Mouse (Mus musculus): ENCODE measurements at regions not wholly inside any gene's neighbourhood (a gene's known extent, or its start where the extent isn't known, plus 50 kb on each side); places are given as distances from the start of the nearest gene placed in this dataset.

DNA sequence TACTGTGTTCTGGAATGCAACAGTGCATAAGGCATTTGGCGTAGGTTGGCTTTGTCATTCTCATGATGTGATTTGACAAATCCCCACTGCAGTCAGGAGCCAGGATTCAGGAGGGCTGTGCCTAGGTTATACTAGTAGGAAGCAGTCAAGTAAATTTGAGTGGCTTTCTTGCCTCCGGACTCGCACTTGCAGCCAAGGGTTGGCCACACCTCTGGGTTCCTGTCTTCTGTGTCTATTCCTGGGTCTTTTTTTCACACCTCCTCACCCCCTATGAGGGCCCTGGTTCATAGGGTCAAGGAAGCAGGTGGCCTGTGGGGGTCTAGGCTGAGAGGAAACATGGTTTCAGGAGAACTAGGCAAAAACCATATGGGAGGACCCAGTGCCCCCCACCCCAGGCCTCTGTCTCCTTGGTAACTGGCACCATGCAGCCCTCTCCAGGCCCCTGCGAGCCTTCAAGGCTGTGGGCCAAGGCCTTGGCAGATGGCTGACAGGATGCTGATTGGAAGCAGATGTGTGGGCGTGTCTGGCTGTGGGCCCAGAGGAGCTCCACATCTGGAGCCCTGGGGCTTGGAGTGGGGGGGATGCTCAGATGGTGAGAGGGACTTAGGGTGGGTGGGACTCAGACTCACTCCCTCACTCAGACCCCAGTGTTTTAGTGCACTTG lies 195.7 kb downstream of the Rgs3 start:
- Histone ChIP-seq H3K4me2 (no peak overlapping the region), H3K27me3 (ENCODE audit: control insufficient read depth, insufficient read depth, low read length) (no peaks in the 10 kb centered on the region), H3K9ac (ENCODE audit: low read depth, low read length) (no peak overlapping the region), H3K27ac (ENCODE audit: low read depth, low read length) (0 out of 2 replicates have a peak overlapping the region, but pooled peaks have one; percentile 16), H3K4me3 (ENCODE audit: low read depth, low read length) (no peak overlapping the region), H3K9me3 (replicated peaks; ENCODE audit: control insufficient read depth, low read length) (no peaks in the 10 kb centered on the region), H3K4me1 (ENCODE audit: control insufficient read depth, insufficient read depth, low read length) (peaks cover 34% of the 10 kb centered on the region), H3K36me3 (ENCODE audit: control insufficient read depth, insufficient read depth, low read length) (no peaks in the 10 kb centered on the region)
- peak; percentile 69 for ATAC-seq (replicated peaks; ENCODE audit: insufficient number of reproducible peaks, low FRiP score, low TSS enrichment)
- 35% methylated on average over 5 of the region's 5 CpGs for WGBS (ENCODE audit: insufficient replicate concordance)

DNA sequence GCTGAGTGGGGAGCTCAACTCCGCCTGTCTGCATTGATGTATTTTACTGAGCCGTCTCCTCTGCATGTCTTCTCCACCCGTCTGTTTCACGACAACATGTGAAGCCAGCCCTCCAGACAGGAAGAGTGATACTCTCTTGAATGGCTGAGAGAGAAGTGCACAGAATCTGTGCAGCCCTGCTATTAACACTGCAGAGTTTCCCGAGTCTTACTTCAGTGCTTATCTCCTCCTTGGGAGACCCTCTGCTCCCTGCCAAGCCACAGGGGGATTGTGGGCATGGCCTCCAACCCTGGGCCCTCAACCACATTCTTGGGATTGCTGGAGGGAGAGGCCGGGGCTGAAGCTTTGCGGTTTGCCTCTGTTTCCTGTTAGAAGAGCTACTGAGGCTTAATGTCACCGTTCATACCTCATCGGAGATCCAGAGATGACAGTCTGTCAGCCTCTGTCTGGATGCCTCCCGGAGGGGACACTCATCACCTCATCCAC lies 197.1 kb downstream of the Rgs3 start:
- Histone ChIP-seq H3K4me3 (ENCODE audit: low read depth, low read length) (no peak overlapping the region), H3K27ac (ENCODE audit: low read depth, low read length) (peak overlapping the region; percentile 59), H3K27me3 (ENCODE audit: control insufficient read depth, insufficient read depth, low read length) (no peaks in the 10 kb centered on the region), H3K36me3 (ENCODE audit: control insufficient read depth, insufficient read depth, low read length) (no peaks in the 10 kb centered on the region), H3K9ac (ENCODE audit: low read depth, low read length) (0 out of 2 replicates have a peak overlapping the region, but pooled peaks have one; percentile 52), H3K4me2 (0 out of 2 replicates have a peak overlapping the region, but pooled peaks have one; percentile 2), H3K9me3 (replicated peaks; ENCODE audit: control insufficient read depth, low read length) (no peaks in the 10 kb centered on the region), H3K4me1 (ENCODE audit: control insufficient read depth, insufficient read depth, low read length) (peaks cover 46% of the 10 kb centered on the region)
- ATAC-seq (replicated peaks; ENCODE audit: insufficient number of reproducible peaks, low FRiP score, low TSS enrichment), result no peak
- WGBS (ENCODE audit: insufficient replicate concordance), result 14% methylated on average over 10 of the region's 10 CpGs

DNA sequence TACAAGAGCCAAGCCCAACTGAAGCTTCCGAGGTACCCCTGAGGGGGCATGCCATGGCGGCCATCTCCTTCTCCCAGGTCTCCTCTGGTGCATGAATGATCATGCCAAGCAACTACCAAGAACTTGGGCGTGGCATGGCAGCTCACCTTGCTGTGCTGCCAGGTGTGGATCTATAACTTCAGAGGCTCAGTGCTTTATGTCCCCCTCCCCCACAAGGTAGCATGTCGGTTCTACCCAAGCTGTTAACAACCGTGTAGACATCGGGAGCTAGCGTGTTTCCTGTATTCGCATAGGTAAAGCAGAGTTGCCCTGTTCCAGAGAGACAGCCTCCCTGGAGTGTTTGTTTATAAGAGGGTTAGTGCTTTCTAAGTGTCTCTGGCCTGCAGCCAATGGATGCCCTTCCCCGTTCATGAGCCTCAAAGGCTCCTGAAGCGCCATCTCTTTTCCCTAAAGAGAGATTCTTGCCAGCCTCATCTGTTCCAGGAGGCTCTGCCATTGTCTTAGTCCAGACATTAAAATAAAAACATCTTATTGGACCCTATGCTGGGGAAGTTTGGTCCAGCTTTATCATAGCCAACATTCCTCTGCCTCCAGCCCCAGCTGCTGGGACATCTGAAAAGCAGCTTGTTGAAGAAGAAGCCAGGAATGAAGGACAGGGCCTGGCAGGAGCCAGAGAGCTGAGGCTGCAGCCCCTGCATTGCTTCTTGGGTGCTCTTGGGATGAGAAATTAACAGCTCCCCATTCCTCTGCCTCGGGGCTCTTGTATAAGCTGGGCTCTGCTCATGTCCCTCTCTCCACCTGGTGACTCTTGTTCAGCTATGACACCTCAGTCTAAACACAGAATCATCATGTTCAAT lies 201.3 kb downstream of the Rgs3 start:
- peaks cover 2% of the 10 kb centered on the region; the same call in 1 of the 2 replicates for H3K27me3 ChIP-seq (ENCODE audit: control insufficient read depth, insufficient read depth, low read length)
- no peaks in the 10 kb centered on the region for H3K36me3 ChIP-seq (ENCODE audit: control insufficient read depth, insufficient read depth, low read length)
- no peaks in the 10 kb centered on the region for H3K9me3 ChIP-seq (replicated peaks; ENCODE audit: control insufficient read depth, low read length)
- no peak overlapping the region for H3K27ac ChIP-seq (ENCODE audit: low read depth, low read length)
- H3K9ac ChIP-seq (ENCODE audit: low read depth, low read length), result 0 out of 2 replicates have a peak overlapping the region, but pooled peaks have one; percentile 3
- H3K4me3 ChIP-seq (ENCODE audit: low read depth, low read length), result no peak overlapping the region
- H3K4me2 ChIP-seq, result no peak overlapping the region
- WGBS (ENCODE audit: insufficient replicate concordance), result 58% methylated on average over 11 of the region's 11 CpGs
- no peak for ATAC-seq (replicated peaks; ENCODE audit: insufficient number of reproducible peaks, low FRiP score, low TSS enrichment)
- H3K4me1 ChIP-seq (ENCODE audit: control insufficient read depth, insufficient read depth, low read length), result peaks cover 31% of the 10 kb centered on the region

DNA sequence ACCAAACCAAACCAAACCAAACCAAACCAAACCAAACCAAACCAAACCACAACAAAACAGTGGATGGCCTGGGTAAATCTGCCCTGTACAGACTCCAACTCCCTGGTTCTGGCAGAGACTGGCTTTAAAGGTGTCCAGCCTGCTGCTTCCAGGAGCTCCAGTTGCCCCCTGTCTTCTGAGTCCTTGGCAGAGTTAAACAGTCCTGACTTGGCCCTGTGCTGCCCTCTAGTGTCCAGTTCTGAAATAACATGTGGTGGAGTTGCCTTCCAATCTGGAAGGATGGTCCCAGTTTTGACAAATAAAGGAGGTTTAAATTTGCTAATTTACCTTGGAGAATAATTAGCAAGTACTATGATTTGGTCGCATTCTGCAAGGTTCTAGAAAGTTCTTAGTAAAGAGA lies 202.0 kb downstream of the Rgs3 start:
- H3K4me1 ChIP-seq (ENCODE audit: control insufficient read depth, insufficient read depth, low read length), result peaks cover 26% of the 10 kb centered on the region
- no peak for ATAC-seq (replicated peaks; ENCODE audit: insufficient number of reproducible peaks, low FRiP score, low TSS enrichment)
- WGBS (ENCODE audit: insufficient replicate concordance), result 0% methylated on average over 1 of the region's 1 CpGs

DNA sequence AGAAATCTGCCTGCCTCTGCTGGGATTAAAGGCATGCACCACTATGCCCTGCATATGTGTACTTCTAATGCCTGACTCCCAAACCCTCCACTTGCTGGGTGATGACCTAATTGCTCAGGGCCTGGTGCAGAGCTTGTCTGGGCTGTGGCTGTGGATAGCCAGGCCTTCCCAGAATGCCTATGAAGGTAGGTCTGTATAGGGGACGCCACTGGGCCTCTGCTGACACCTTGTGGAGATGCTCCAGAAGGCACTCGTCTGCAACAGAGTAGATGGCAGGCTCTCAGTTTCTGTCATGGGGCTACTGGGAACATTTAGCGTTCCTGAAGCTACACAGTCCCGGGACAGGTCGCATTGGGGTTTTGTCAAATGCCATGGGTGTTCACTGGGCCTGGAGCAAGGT lies 201.4 kb upstream of the Zfp618 start:
- Histone ChIP-seq H3K4me2 (no peak overlapping the region), H3K27me3 (ENCODE audit: control insufficient read depth, insufficient read depth, low read length) (peaks cover 2% of the 10 kb centered on the region; the same call in 1 of the 2 replicates), H3K4me1 (ENCODE audit: control insufficient read depth, insufficient read depth, low read length) (peaks cover 12% of the 10 kb centered on the region), H3K9me3 (replicated peaks; ENCODE audit: control insufficient read depth, low read length) (no peaks in the 10 kb centered on the region), H3K27ac (ENCODE audit: low read depth, low read length) (no peak overlapping the region), H3K4me3 (ENCODE audit: low read depth, low read length) (no peak overlapping the region), H3K36me3 (ENCODE audit: control insufficient read depth, insufficient read depth, low read length) (no peaks in the 10 kb centered on the region), H3K9ac (ENCODE audit: low read depth, low read length) (no peak overlapping the region)
- ATAC-seq (replicated peaks; ENCODE audit: insufficient number of reproducible peaks, low FRiP score, low TSS enrichment), result peak; percentile 74; the same call in 1 of the 2 replicates
- WGBS (ENCODE audit: insufficient replicate concordance), result 13% methylated on average over 5 of the region's 5 CpGs

More for the DNA sequence above, 202.0 kb downstream of the Rgs3 start:
- Histone ChIP-seq H3K27ac (ENCODE audit: low read depth, low read length) (no peak overlapping the region), H3K9me3 (replicated peaks; ENCODE audit: control insufficient read depth, low read length) (no peaks in the 10 kb centered on the region), H3K27me3 (ENCODE audit: control insufficient read depth, insufficient read depth, low read length) (peaks cover 2% of the 10 kb centered on the region; the same call in 1 of the 2 replicates), H3K4me3 (ENCODE audit: low read depth, low read length) (no peak overlapping the region), H3K9ac (ENCODE audit: low read depth, low read length) (no peak overlapping the region), H3K36me3 (ENCODE audit: control insufficient read depth, insufficient read depth, low read length) (no peaks in the 10 kb centered on the region), H3K4me2 (no peak overlapping the region)

DNA sequence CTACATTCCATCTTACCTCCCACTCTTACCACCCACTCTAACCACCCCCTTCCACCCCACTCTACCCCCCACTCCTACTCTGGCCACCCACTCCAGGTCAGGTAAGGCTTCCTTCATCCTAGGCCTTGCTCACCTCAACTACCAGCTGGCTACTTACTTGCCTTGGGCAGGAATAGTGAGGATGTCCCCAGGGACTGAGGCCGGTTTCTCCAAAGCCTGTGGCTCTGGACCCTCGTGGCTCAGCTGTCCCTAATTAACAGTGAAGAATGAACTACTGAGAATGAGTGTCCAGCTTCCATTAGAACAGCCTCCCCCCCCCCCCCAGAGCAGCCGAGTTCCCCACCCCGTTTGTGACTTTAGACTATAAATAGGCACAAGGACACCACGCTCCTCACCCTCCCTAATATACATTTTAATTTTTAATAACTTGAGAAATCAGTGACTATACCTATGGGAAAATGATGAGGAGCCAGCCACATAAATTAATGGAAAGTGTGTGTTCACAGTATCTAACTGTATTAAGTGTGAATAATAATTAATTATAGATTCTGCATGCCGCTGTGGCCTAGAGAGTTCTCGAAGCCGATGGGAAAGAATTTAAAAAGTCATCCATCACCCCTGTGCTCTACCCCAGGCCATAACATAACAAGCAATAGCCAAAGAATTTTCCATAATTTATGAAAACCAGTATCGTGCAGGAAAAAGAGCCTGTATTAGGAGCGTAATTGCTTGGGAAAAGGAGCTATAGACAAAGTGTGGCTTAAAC lies 195.7 kb upstream of the Zfp618 start:
- ATAC-seq (replicated peaks; ENCODE audit: insufficient number of reproducible peaks, low FRiP score, low TSS enrichment), result no peak
- no peaks in the 10 kb centered on the region for H3K9me3 ChIP-seq (replicated peaks; ENCODE audit: control insufficient read depth, low read length)
- no peak overlapping the region for H3K27ac ChIP-seq (ENCODE audit: low read depth, low read length)
- no peak overlapping the region for H3K4me3 ChIP-seq (ENCODE audit: low read depth, low read length)
- WGBS (ENCODE audit: insufficient replicate concordance), result 72% methylated on average over 10 of the region's 10 CpGs
- H3K4me1 ChIP-seq (ENCODE audit: control insufficient read depth, insufficient read depth, low read length), result no peaks in the 10 kb centered on the region
- H3K9ac ChIP-seq (ENCODE audit: low read depth, low read length), result no peak overlapping the region
- peaks cover 18% of the 10 kb centered on the region for H3K27me3 ChIP-seq (ENCODE audit: control insufficient read depth, insufficient read depth, low read length)
- no peak overlapping the region for H3K4me2 ChIP-seq
- no peaks in the 10 kb centered on the region for H3K36me3 ChIP-seq (ENCODE audit: control insufficient read depth, insufficient read depth, low read length)

DNA sequence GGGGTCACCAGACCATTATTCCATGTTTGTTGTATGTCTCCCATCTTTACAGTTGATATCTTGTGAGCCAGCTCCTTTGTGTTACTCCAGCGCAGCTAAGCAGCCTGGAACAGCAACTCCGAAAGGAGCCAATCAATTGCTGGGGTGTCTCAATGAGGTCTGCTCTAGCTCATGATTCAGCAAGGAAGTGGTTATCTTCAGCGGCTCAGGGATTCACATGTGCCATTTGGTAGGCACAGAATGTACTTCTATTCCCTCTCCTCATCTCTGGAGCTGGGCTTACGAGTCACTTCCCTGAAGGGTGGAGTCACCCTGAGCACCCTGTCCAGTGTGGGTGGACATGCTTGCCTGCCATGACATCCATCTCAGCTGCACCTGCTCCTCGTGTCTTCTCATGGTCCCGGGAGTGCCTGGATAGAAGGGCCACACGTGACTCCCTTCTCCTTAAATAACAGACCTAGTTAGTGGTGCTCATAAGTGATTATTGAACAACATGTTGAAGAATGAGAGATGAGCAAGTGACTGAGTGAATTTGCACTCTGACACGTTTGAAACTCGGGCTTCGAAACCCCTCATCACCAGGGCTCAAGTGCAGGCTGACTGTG lies 190.3 kb upstream of the Zfp618 start:
- Histone ChIP-seq H3K36me3 (ENCODE audit: control insufficient read depth, insufficient read depth, low read length) (no peaks in the 10 kb centered on the region), H3K4me2 (no peak overlapping the region), H3K4me3 (ENCODE audit: low read depth, low read length) (no peak overlapping the region), H3K27ac (ENCODE audit: low read depth, low read length) (no peak overlapping the region), H3K27me3 (ENCODE audit: control insufficient read depth, insufficient read depth, low read length) (peaks cover 20% of the 10 kb centered on the region), H3K9ac (ENCODE audit: low read depth, low read length) (no peak overlapping the region), H3K9me3 (replicated peaks; ENCODE audit: control insufficient read depth, low read length) (no peaks in the 10 kb centered on the region), H3K4me1 (ENCODE audit: control insufficient read depth, insufficient read depth, low read length) (no peaks in the 10 kb centered on the region)
- 71% methylated on average over 10 of the region's 10 CpGs for WGBS (ENCODE audit: insufficient replicate concordance)
- ATAC-seq (replicated peaks; ENCODE audit: insufficient number of reproducible peaks, low FRiP score, low TSS enrichment), result no peak

DNA sequence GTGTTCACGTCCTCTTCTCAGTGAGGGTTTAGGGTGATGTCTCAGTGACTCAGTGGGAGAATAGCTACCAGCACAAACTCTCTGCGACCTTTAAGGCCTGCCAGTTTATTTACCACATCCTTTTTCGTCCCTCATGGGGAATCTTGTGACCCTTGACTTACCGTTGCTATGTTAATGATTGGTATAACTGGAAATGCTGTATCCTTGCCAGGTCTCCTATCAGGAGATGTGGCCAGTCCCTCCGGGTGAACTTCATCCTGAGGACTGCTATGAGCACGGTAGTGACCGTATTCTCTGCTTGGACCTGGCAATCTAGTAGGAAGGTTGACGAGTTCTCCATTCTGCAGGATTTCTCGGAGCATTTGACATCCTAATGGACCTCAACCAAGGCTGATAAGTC lies 188.5 kb upstream of the Zfp618 start:
- Histone ChIP-seq H3K27ac (ENCODE audit: low read depth, low read length) (no peak overlapping the region), H3K36me3 (ENCODE audit: control insufficient read depth, insufficient read depth, low read length) (no peaks in the 10 kb centered on the region), H3K4me1 (ENCODE audit: control insufficient read depth, insufficient read depth, low read length) (no peaks in the 10 kb centered on the region), H3K9ac (ENCODE audit: low read depth, low read length) (no peak overlapping the region), H3K9me3 (replicated peaks; ENCODE audit: control insufficient read depth, low read length) (no peaks in the 10 kb centered on the region), H3K4me3 (ENCODE audit: low read depth, low read length) (no peak overlapping the region), H3K27me3 (ENCODE audit: control insufficient read depth, insufficient read depth, low read length) (peaks cover 20% of the 10 kb centered on the region), H3K4me2 (no peak overlapping the region)
- ATAC-seq (replicated peaks; ENCODE audit: insufficient number of reproducible peaks, low FRiP score, low TSS enrichment), result no peak
- WGBS (ENCODE audit: insufficient replicate concordance), result 79% methylated on average over 9 of the region's 9 CpGs
